Mouse (Mus musculus) embryonic stem cell, embryonic (primary cell): ENCODE measurements at regions not wholly inside any gene's neighbourhood (a gene's known extent, or its start where the extent isn't known, plus 50 kb on each side); places are given as distances from the start of the nearest gene placed in this dataset.

Source experiments
- CTCF ChIA-PET, 4 experiments: fragments of 300-600 bp in 2 of 4; fragments of 350-600 bp in 2 of 4; sonication (Branson Sonifier 250); formaldehyde crosslinking; loops; one replicate each; lab custom pipeline; 2022; ENCODE audit warnings: inconsistent platforms in 2 of 4; lab: Charles Lee
- POLR2A ChIA-PET, 4 experiments: fragments of 300-600 bp in 2 of 4; fragments of 350-600 bp in 2 of 4; sonication (Branson Sonifier 250); formaldehyde crosslinking; loops; one replicate each; lab custom pipeline; 2022; ENCODE audit warnings: antibody characterized with exemption in 4 of 4, inconsistent platforms in 1 of 4; lab: Charles Lee

DNA sequence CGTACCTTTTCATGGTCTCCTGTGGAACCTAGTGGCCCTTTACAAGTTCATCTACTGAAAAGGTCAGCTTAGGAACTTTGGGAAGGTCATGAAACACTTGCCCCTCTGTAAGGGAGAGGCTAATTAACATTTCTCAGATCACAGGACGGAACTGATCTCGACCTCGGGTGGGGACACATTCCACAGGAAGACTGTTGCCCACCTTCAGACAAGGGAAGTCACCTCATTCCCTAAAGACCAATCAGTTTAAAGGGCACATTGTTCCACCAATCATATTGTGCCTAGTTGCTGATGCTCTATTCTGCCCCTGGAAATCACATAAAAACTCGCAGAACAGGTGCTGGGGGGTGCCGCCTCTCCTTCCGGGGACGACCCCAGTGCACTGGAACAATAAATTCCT, 170.8 kb downstream of the Gm10260 start:
- POLR2A ChIA-PET: interaction anchor here (0.6 to 6.5 kb wide), 35 partner anchors 9 to 889 kb away, joined by 3 to 90 read pairs (median 4); partner anchors contain the start of gene Enc1 (in 1 of the 4)
- CTCF ChIA-PET: interaction anchor here in 2 of 4 experiments (0.6 to 1.7 kb wide), 3 partner anchors 349 to 350 kb away, joined by 3 to 4 read pairs (median 4); partner anchors contain the start of gene Enc1 (in 1 of the 2)

GRCm38 (mm10) chr13:97588085-97588484, 172.3 kb downstream of the Gm10260 start:
- CTCF ChIA-PET: interaction anchor here in 1 of 4 experiments (0.8 kb wide), 1 partner anchor 102 kb away, joined by 4 read pairs; no protein-coding TSS in a partner anchor

GRCm38 (mm10) chr13:97587088-97587487, 173.3 kb downstream of the Gm10260 start:
- CTCF ChIA-PET: interaction anchor here (0.6 to 1.0 kb wide), 11 partner anchors 11 to 429 kb away, joined by 3 to 7 read pairs (median 3); no protein-coding TSS in a partner anchor
- POLR2A ChIA-PET: interaction anchor here (0.6 to 6.5 kb wide), 23 partner anchors 14 to 482 kb away, joined by 3 to 90 read pairs (median 4); partner anchors contain the start of gene Enc1 (in 3 of the 4)

More at GRCm38 (mm10) chr13:97588085-97588484, 172.3 kb downstream of the Gm10260 start:
- POLR2A ChIA-PET: interaction anchor here (0.5 to 6.5 kb wide), 22 partner anchors 10 to 348 kb away, joined by 3 to 90 read pairs (median 4); partner anchors contain the start of gene Enc1 (in 2 of the 4)

- ChIA-PET POLR2A (interaction anchor here in 2 of 4 experiments (1.0 to 1.8 kb wide), 2 partner anchors 17 to 89 kb away, joined by 3 to 4 read pairs; no protein-coding TSS in a partner anchor), CTCF (no interaction called here)
Observed at GRCm38 (mm10) chr13:97584045-97584444, 176.4 kb downstream of the Gm10260 start.

- CTCF ChIA-PET: no interaction called here
- POLR2A ChIA-PET: interaction anchor here (0.6 to 3.0 kb wide), 19 partner anchors 9 to 730 kb away, joined by 3 to 31 read pairs (median 4); partner anchors contain the start of gene Hexb (in 1 of the 4)
Observed at GRCm38 (mm10) chr13:97581380-97581779, 179.1 kb downstream of the Gm10260 start.

GRCm38 (mm10) chr13:97580241-97580874, 180.1 kb downstream of the Gm10260 start:
- ChIA-PET POLR2A (interaction anchor here in 3 of 4 experiments (0.6 to 3.0 kb wide), 40 partner anchors 9 to 731 kb away, joined by 3 to 31 read pairs (median 4); partner anchors contain the start of genes Enc1 (in 2 of the 3) and Hexb (in 1 of the 3)), CTCF (interaction anchor here in 3 of 4 experiments (0.6 to 1.8 kb wide), 3 partner anchors 27 to 924 kb away, joined by 3 to 9 read pairs (median 5); no protein-coding TSS in a partner anchor)

DNA sequence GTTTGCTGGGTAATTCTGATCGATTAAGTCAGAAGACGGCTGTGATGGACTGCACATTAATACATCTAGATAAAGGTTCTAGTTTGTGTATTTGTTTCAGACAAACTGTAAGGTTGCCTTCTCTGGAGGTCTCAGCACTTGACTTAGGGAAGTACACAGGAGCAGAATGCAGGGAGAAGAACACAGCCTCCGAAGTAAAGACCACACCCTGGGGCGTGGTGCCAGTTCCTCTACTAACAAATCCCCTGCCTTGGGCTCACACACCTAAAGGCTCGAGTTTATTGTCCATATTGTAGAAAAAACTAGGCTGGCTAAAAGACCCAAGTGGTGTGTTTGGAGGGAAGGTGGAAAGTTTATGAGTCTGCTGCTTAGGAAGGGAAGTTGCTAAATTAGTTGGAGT, 181.8 kb downstream of the Gm10260 start:
- ChIA-PET POLR2A (no interaction called here), CTCF (no interaction called here)

GRCm38 (mm10) chr13:97577081-97577785, 183.2 kb downstream of the Gm10260 start:
- ChIA-PET CTCF (interaction anchor here in 2 of 4 experiments (0.6 to 1.0 kb wide), 2 partner anchors 10 to 14 kb away, joined by 3 read pairs; no protein-coding TSS in a partner anchor), POLR2A (interaction anchor here (0.6 to 1.8 kb wide), 7 partner anchors 11 to 343 kb away, joined by 3 to 5 read pairs (median 4); no protein-coding TSS in a partner anchor)

GRCm38 (mm10) chr13:97573601-97574000, 186.8 kb downstream of the Gm10260 start:
- CTCF ChIA-PET: no interaction called here
- POLR2A ChIA-PET: interaction anchor here in 1 of 4 experiments (2.7 kb wide), 1 partner anchor 12 kb away, joined by 11 read pairs; no protein-coding TSS in a partner anchor

GRCm38 (mm10) chr13:97572352-97572751, 188.1 kb downstream of the Gm10260 start:
- ChIA-PET POLR2A (interaction anchor here in 1 of 4 experiments (0.7 to 2.7 kb wide), 3 partner anchors 11 to 33 kb away, joined by 3 to 11 read pairs (median 3); no protein-coding TSS in a partner anchor), CTCF (no interaction called here)

DNA sequence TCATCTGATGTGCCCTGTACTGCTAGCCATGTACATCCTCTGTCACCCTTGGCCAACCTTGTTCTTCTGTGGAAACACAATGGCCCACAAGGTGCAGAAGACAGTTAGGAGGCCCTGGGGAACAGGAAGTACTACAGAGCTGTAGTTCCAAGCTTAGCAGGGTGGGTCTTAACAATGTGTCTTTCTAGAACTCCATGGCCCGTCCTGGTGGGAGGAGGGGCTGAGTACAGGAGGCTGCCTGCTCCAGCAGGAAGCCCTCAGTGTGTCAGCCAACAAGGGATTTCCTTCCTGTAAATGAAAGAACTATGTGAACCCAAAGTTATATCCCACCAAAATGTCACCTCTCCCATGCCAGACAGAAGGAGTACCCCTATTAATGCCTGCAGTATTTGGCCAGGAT, 190.4 kb downstream of the Gm10260 start:
- ChIA-PET CTCF (no interaction called here), POLR2A (interaction anchor here in 1 of 4 experiments (1.0 to 1.2 kb wide), 2 partner anchors 15 to 51 kb away, joined by 3 to 4 read pairs; no protein-coding TSS in a partner anchor)

DNA sequence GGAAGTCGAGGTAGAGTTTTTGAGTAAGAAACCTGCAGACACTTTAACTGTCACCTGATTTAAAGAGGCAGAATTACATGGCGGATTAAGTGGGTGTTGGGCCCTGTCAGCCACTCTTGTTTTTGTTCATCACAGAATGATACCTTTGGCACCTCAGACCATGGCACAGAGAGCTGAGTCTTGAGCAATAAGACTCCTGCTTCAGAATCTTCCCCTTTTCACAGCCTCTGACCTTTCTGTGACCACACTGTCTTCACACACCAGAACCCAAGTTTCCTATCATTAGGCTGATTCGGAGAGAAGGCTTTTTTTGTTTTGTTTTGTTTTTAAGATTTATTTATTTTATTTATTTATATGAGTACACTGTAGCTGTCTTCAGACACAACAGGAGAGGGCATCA, 192.8 kb downstream of the Gm10260 start:
- ChIA-PET POLR2A (interaction anchor here in 2 of 4 experiments (0.5 to 1.6 kb wide), 6 partner anchors 10 to 627 kb away, joined by 3 to 6 read pairs (median 3); no protein-coding TSS in a partner anchor), CTCF (interaction anchor here in 1 of 4 experiments (0.8 to 1.0 kb wide), 2 partner anchors 40 to 339 kb away, joined by 3 read pairs; no protein-coding TSS in a partner anchor)

GRCm38 (mm10) chr13:97566071-97566470, 194.4 kb downstream of the Gm10260 start:
- ChIA-PET POLR2A (interaction anchor here in 3 of 4 experiments (0.6 to 1.6 kb wide), 6 partner anchors 14 to 34 kb away, joined by 3 to 6 read pairs (median 3); no protein-coding TSS in a partner anchor), CTCF (no interaction called here)

DNA sequence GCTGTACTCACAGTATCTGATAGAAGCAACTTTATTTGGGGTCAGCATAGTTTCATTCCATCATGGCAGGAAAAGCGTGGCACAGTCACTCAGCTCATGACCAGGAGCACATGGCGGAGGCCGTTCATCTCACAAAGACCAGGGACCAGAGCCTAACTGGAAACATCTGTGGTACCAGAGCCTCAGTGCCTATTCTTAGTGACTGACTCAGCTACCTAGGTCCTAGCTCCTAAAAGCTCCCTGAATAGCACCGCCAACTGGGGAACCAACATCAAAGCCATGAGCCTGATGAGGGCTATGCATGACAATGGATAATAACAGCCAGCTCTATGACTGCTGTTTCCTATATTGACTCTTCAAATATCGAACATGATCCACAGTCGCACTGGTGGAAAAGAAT, 198.2 kb downstream of the Gm10260 start:
- ChIA-PET CTCF (interaction anchor here in 1 of 4 experiments (0.9 kb wide), 1 partner anchor 322 kb away, joined by 3 read pairs; no protein-coding TSS in a partner anchor), POLR2A (interaction anchor here in 3 of 4 experiments (0.6 to 2.5 kb wide), 10 partner anchors 9 to 410 kb away, joined by 3 to 11 read pairs (median 4); no protein-coding TSS in a partner anchor)

DNA sequence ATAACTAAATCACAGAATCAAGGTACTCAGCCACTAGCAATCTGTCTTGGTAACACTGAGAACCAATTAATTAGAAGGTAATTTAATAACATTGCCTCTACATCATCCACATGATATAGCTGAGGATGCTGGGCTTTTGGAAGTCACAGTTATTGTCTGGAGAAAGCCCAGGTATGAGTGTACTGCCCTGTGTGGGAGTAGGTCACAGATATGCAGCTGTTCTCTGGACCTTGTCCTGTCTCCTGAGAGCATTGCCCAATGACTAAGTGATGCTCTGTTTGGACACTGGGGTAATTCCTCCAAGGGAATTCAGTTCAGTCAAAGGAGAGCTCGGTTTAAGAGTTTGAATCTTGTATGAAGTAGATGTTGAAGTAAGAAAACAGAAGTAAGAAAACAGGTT, 199.6 kb downstream of the Gm10260 start:
- POLR2A ChIA-PET: interaction anchor here in 1 of 4 experiments (2.2 kb wide), 1 partner anchor 12 kb away, joined by 11 read pairs; no protein-coding TSS in a partner anchor
- CTCF ChIA-PET: interaction anchor here in 1 of 4 experiments (1.1 kb wide), 1 partner anchor 40 kb away, joined by 3 read pairs; no protein-coding TSS in a partner anchor

- ChIA-PET CTCF (no interaction called here), POLR2A (interaction anchor here in 2 of 4 experiments (1.1 to 1.7 kb wide), 2 partner anchors 16 to 320 kb away, joined by 3 read pairs; no protein-coding TSS in a partner anchor)
Observed at GRCm38 (mm10) chr13:97559611-97560385, 200.6 kb downstream of the Gm10260 start.

GRCm38 (mm10) chr13:97558884-97559283, 201.5 kb downstream of the Gm10260 start:
- ChIA-PET CTCF (interaction anchor here in 1 of 4 experiments (0.5 kb wide), 1 partner anchor 739 kb away, joined by 7 read pairs; no protein-coding TSS in a partner anchor), POLR2A (interaction anchor here in 1 of 4 experiments (1.7 kb wide), 1 partner anchor 15 kb away, joined by 3 read pairs; no protein-coding TSS in a partner anchor)
